Mouse (Mus musculus) CD4-positive, CD25-positive, alpha-beta regulatory T cell, adult 2 months (primary cell): ENCODE measurements around the gene Lzts3.

ENCODE experiments used
- DNase-seq: peaks from one replicate; pipeline ENCODE4 v3.0.0-alpha.2; 2012; ENCODE audit warnings: low read depth, low spot score

Gene Lzts3

GRCm38 (mm10) chr2:130635847-130636246 lies 6.8 kb downstream of the Lzts3 start:
- peak; percentile 44 for DNase-seq

- DNase-seq: peak; percentile 43
Measured at GRCm38 (mm10) chr2:130634739-130635411, 7.7 kb downstream of the Lzts3 start.

GRCm38 (mm10) chr2:130634006-130634738 lies 8.4 kb downstream of the Lzts3 start:
- peak; percentile 13 for DNase-seq

- DNase-seq: no peak
Measured at GRCm38 (mm10) chr2:130632887-130633675, 9.5 kb downstream of the Lzts3 start.

GRCm38 (mm10) chr2:130632416-130632815 lies 10.2 kb downstream of the Lzts3 start:
- DNase-seq: no peak

GRCm38 (mm10) chr2:130629839-130630203 lies 12.8 kb downstream of the Lzts3 start, which contains the start of the genes Fastkd5 and Ubox5:
TSS of gene Fastkd5 (minus strand) at chr2:130630027.
TSS of gene Ubox5 (minus strand) at chr2:130630038.
- peak; percentile 89 for DNase-seq

- peak; percentile 45 for DNase-seq
Measured at GRCm38 (mm10) chr2:130629080-130629838, 13.3 kb downstream of the Lzts3 start.

- DNase-seq: peak; percentile 55
Measured at GRCm38 (mm10) chr2:130628424-130628823, 14.2 kb downstream of the Lzts3 start.

- DNase-seq: no peak
Measured at GRCm38 (mm10) chr2:130618972-130619371, 23.6 kb downstream of the Lzts3 start.

- DNase-seq: peak; percentile 14
Measured at GRCm38 (mm10) chr2:130613091-130613490, 29.5 kb downstream of the Lzts3 start.

GRCm38 (mm10) chr2:130602195-130602594 lies 40.4 kb downstream of the Lzts3 start:
- no peak for DNase-seq

- DNase-seq: no peak
Measured at GRCm38 (mm10) chr2:130598399-130598798, 44.2 kb downstream of the Lzts3 start.

GRCm38 (mm10) chr2:130597601-130598010 lies 45.0 kb downstream of the Lzts3 start:
- DNase-seq: peak; percentile 39

GRCm38 (mm10) chr2:130595596-130595995 lies 47.0 kb downstream of the Lzts3 start:
- DNase-seq: no peak

- DNase-seq: no peak
Measured at GRCm38 (mm10) chr2:130591016-130591415, 51.6 kb downstream of the Lzts3 start.

GRCm38 (mm10) chr2:130589761-130590160 lies 52.8 kb downstream of the Lzts3 start:
- no peak for DNase-seq

- DNase-seq: no peak
Measured at GRCm38 (mm10) chr2:130589157-130589556, 53.4 kb downstream of the Lzts3 start.

GRCm38 (mm10) chr2:130588373-130588772 lies 54.2 kb downstream of the Lzts3 start:
- no peak for DNase-seq

GRCm38 (mm10) chr2:130586016-130586415 lies 56.6 kb downstream of the Lzts3 start:
- DNase-seq: no peak

GRCm38 (mm10) chr2:130583902-130584560 lies 58.6 kb downstream of the Lzts3 start:
- DNase-seq: no peak
